Mouse (Mus musculus) G1E (cell line): ENCODE data around the gene Rdh11.

Experiments
- CTCF ChIP-seq: IDR thresholded peaks from 2 replicates; pipeline ENCODE4 v1.5.1; 2012; ENCODE audit warnings: low read depth, low read length, inconsistent platforms, mixed read lengths
- GATA1 ChIP-seq: IDR thresholded peaks from 2 replicates; pipeline ENCODE4 v1.6.1; 2012; ENCODE audit warnings: borderline replicate concordance, low read length, inconsistent platforms, mixed read lengths
- GATA2 ChIP-seq: IDR thresholded peaks from 2 replicates; pipeline ENCODE4 v1.6.1; 2012; ENCODE audit warnings: low read depth, low read length, inconsistent platforms, borderline replicate concordance
- POLR2AphosphoS5 ChIP-seq: IDR thresholded peaks from 2 replicates; pipeline ENCODE4 v1.6.1; 2012; ENCODE audit warnings: low read depth, low read length, inconsistent platforms; ENCODE audit not compliant: insufficient replicate concordance
- TAL1 ChIP-seq: conservative IDR thresholded peaks from 2 replicates; pipeline ENCODE4 v1.6.1; 2012; ENCODE audit warnings: low read depth, low read length, inconsistent platforms, mixed read lengths

DNA sequence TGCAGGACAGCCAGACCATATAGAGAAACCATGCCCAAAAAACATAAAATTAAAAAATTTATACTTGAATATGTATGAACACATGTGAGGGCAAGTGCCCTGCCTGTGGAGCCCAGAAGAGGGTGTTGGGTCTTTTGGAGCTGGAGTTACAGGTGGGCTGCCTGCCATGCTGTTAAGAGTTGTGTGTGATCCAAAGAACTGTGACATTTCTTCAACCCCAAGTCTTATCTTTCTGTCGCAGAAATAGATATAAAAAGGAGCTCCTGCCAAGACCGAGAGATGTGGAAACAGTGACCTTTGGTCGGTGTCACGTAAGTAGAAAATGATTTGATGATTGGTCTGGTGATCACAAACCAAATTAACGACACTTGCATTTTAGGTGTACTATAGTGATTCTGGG, 18.4 kb downstream of the Rdh11 start:
- TF ChIP-seq CTCF, result no peak
- TF ChIP-seq GATA1, result no peak
- no peak for TF ChIP-seq POLR2AphosphoS5
- no peak for TF ChIP-seq GATA2
- TF ChIP-seq TAL1, result no peak
